Mouse (Mus musculus): ENCODE results near the gene Olfr56.
"Not testable (repeated sequence)": the region's sequence is repeated elsewhere in the genome, so short reads cannot be mapped to it uniquely, and the experiment has no call there.

Olfr56 gene

GRCm38 (mm10) chr11:48978240-48978939 is at the start of gene Olfr56:
Olfr56 (plus strand) TSS chr11:48978889.
- not testable (repeated sequence) for DNase-seq

- DNase-seq, result not testable (repeated sequence)
These were observed 45.3 kb upstream of the Olfr56 start for GRCm38 (mm10) chr11:48933422-48933821.

GRCm38 (mm10) chr11:48933923-48934322 is 44.8 kb upstream of the Olfr56 start:
- DNase-seq, result not testable (repeated sequence)

- not testable (repeated sequence) for DNase-seq
These were observed 43.4 kb upstream of the Olfr56 start for GRCm38 (mm10) chr11:48935291-48935690.

DNA sequence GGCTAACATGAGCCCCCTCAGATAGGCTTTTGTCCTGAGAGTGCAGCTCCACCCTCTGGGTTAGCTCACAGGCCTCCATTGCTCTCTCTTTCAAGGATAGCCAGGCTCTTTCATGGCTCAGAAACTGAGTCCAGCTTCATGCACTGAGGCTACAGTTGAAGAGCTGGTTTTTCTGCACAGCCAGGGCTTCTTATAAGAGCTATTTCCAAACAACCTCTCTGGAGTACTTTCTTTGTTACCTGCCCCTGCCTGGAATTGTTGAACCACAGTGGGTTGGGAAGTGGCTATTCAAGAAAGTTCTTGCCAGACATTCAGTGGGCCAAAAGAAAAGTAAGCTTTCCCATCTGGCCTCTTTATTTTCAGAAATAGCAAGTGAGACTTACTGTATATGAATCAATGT is 39.4 kb upstream of the Olfr56 start:
- not testable (repeated sequence) for DNase-seq

DNA sequence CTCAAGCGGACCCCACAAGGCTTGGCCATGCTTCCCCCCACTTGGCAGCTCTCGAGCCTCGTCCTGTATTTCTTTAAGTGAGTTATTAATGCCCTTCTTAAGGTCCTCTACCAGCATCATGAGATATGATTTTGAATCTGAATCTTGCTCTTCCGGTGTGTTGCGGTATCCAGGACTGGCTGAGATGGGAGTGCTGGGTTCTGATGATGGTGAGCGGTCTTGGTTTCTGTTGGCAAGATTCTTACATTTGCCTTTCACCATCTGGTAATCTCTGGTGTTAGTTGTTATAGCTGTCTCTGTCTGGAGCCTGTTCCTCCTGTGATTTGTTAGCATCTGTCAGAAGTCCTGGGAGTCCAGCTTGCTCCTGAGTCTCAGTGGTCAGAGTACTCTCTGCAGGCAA is 32.6 kb upstream of the Olfr56 start, which contains the start of gene Psme2b:
TSS of gene Psme2b (minus strand) at position 101 of the 400 bp plus-strand sequence.
- DNase-seq, result not testable (repeated sequence)

DNA sequence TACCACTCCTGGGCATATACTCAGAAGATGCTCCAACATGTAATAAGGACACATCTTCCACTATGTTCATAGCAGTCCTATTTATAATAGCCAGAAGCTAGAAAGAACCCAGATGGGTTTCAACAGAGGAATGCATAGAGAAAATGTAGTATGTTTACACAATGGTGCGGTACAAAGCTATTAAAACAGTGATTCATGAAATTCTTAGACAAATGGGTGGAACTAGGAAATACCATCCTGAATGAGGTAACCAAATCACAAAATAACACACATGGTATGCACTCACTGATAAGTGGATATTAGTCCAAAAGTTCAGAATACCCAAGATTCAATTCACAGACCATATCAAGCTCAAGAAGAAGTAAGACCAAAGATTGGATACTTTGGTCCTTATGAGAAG is 4.0 kb upstream of the Olfr56 start:
- not testable (repeated sequence) for DNase-seq

- DNase-seq, result not testable (repeated sequence)
These were observed 562 bp downstream of the Olfr56 start, which contains the start of gene 9930111J21Rik1 for GRCm38 (mm10) chr11:48979251-48979650. 9930111J21Rik1 (minus strand) TSS chr11:48979398.

DNA sequence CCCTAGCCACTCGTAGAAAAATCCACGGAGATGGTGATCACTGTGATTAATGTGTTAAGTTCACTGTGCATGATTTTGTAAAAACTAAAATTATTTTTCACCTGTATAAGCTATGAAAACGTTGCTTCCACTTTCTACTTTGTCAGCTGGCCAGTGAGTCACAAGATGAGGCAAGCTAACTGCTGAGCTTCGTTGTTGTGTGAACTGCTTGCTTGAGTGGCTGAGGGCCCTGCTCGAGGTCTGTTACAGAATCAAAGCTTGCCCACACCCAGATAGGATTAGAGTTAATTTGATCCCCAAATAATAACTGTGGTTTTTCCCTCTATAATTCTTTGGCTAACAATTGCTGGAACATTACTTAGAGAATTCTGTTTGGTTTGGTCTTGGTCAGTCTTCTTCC is 1.4 kb downstream of the Olfr56 start:
- DNase-seq, result not testable (repeated sequence)

DNA sequence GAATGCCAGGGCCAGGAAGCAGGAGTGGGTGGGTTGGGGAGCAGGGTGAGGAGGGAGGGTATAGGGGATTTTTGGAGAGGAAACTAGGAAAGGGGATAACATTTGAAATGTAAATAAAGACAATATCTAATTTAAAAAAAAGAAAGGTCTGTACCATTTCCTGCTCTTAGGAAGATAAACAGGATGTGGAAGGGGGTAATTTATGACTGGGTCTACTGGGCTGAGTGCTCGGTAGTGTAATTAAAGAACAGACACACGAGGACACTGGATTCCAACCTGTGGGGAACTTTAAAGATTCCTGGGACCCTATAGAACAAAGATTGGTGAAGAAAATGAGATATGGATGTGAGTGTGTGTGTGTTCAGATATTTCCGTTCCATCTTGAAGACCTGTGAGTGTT is 4.2 kb downstream of the Olfr56 start:
- DNase-seq, result not testable (repeated sequence)

DNA sequence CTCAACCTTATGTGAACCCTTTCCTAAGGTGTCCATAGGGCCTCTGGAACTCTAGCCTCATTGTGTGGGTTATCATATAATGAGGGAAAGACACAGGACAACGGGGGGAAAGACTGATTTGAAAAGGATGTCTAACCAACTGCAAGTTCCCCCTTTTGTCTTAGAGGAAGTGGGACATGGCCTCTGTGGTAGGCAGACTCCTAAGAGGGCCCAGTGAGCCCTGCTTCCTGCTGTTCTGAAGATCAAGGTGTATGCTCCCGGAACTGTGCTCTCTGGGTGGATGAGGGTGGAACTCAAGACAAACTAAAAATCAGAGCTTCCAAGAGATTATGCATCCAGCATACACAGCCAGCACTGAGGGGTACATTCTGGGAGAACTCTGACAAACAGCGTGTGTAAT is 9.5 kb downstream of the Olfr56 start:
- not testable (repeated sequence) for DNase-seq

DNA sequence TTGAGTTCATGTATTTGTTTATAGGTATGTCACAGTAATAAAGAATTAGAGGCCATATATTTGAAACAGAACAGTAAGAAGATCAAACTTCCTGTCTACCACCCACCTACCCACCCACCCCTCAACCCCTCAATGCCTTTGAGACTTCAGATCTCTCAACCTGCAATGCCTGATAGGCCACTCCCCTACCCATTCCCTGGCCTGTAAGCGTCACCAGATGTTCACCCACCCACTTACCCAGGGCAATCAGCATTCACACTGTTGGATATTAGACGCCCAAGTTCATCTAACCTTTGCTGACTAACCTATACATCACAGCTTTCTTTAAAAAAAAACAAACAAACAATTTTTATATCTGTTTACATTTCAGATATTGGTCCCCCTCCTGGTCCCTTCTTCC is 11.3 kb downstream of the Olfr56 start:
- DNase-seq, result not testable (repeated sequence)

DNA sequence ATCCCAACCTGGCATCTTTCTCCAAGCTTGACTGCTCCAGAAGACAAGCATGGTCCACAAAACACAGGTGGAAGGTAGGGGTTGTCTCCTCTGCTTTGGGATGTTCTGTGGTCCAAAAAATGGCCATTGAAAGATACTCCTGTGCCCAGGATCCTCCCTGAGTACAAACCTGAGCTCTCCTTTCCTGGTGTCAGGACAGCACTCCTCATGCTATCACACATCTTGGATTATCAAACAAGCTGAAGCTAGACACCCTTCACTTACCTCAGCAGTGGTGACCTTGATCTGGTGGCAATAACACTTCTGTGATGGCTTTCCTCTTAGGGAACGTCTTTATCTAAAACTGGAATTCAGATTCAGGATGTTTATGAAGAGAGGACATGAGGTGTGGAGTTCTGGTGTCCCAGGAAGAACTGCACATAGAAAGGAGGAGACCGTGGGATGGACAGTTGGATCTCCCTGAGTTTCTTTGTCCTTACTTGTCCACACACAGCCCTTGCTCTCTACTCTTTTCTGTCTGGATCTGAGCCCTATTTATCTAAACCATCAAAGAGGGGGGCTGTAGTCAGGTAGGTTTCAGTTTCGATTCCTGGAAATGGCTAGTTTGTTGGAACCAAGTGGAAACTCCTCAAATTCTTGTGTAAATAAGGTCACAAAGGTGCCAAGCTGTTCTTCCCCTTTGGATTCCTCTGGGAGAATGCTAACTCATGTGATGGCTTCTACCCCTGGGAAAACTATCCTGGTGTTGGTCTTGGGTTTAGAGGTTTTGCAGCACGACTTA is 13.2 kb downstream of the Olfr56 start, which contains the start of gene Gm12185:
TSS of gene Gm12185 (minus strand) at position 487 of the 781 bp plus-strand sequence.
- not testable (repeated sequence) for DNase-seq

- DNase-seq, result not testable (repeated sequence)
These were observed 14.6 kb downstream of the Olfr56 start for GRCm38 (mm10) chr11:48993296-48993695.

- not testable (repeated sequence) for DNase-seq
These were observed 15.3 kb downstream of the Olfr56 start, which contains the start of gene Tgtp1 for GRCm38 (mm10) chr11:48994018-48994417. Tgtp1 (minus strand) TSS chr11:48994172.

DNA sequence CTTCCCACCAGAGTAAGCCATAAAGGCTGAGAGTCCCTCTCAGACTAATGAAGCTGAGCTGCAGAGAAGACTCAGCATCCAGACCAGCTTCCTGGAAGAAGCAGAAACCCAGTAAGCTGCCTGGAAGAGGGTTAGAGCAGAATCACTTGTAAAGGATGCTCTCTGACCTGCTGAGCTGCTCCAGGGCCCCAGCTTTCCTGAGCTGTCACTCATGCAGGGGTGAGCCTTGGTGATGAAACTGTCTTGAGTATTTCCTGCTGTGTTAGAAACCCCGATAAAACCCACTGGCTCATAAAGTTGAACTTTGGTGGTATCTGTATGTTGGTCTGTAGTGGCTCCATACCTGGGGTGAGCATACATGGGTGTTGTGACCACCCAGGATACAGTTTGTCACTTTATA is 21.7 kb downstream of the Olfr56 start:
- DNase-seq, result not testable (repeated sequence)

- not testable (repeated sequence) for DNase-seq
These were observed 27.6 kb downstream of the Olfr56 start for GRCm38 (mm10) chr11:49006317-49006716.

DNA sequence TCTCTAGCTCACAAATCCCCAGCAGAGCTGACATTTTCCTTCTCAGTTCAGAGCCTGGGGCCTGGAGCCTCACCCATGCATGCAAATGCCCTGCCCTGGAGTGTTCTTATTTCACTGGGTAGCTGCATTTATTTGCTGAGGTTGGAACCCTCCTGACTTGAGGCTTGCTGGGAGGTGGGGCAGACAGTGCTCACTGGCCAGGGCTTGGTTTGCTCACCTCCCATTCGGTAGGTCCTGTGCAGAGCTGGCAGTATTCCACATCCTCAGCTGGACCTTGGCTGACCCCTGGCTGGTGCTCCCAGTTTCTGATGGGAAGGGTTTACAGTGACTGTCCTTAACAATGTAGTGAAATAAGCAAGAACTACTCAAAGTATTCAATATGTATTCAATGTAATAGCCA is 28.1 kb downstream of the Olfr56 start:
- DNase-seq, result not testable (repeated sequence)

GRCm38 (mm10) chr11:49012074-49012473 is 33.4 kb downstream of the Olfr56 start:
- not testable (repeated sequence) for DNase-seq

GRCm38 (mm10) chr11:49050064-49050463 is 71.4 kb downstream of the Olfr56 start:
- DNase-seq, result not testable (repeated sequence)

- DNase-seq, result not testable (repeated sequence)
These were observed 72.6 kb downstream of the Olfr56 start, which contains the start of gene 9930111J21Rik2 for GRCm38 (mm10) chr11:49051093-49051891. 9930111J21Rik2 (minus strand) TSS chr11:49051242.

DNA sequence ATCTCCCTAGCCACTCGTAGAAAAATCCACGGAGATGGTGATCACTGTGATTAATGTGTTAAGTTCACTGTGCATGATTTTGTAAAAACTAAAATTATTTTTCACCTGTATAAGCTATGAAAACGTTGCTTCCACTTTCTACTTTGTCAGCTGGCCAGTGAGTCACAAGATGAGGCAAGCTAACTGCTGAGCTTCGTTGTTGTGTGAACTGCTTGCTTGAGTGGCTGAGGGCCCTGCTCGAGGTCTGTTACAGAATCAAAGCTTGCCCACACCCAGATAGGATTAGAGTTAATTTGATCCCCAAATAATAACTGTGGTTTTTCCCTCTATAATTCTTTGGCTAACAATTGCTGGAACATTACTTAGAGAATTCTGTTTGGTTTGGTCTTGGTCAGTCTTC is 73.2 kb downstream of the Olfr56 start:
- not testable (repeated sequence) for DNase-seq

All from cerebellum, adult 9-10 months (tissue).